Mouse (Mus musculus): ENCODE measurements around the gene Hrc. TPM values are rescaled to one million over a fixed set of nuclear protein-coding genes. Genes with fewer than 3 reads are reported as not detected.
A peak's percentile ranks its signal among the peaks of the same experiment; 100 is the strongest.

Gene Hrc
- polyA plus RNA-seq, 1 experiment = 173 TPM

DNA sequence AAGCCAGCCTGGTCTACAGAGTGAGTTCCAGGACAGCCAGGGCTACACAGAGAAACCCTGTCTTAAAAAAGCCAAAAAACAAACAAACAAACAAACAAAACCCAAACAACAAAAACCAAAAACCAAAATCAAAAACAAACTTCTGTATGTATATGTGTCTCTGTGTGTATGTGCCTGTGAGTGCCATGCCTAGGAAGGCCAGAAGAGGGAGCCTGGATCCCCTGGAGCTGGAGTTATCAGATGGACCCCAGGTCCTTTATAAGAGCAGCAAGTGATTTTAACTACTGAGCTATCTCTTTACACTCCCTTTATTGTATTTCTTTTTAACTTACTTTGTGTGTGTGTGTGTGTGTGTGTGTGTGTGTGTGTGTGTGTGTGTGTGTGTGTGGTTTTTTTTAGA lies 9.3 kb upstream of the Hrc start:
- Histone ChIP-seq H3K79me2 (ENCODE audit: control insufficient read depth, insufficient read depth) (no peaks in the 10 kb centered on the region), H3ac (ENCODE audit: control insufficient read depth, insufficient read length) (no peak overlapping the region), H3K27me3 (ENCODE audit: control insufficient read depth, insufficient read depth, insufficient read length) (no peaks in the 10 kb centered on the region), H3K4me3 (no peak overlapping the region), H3K36me3 (ENCODE audit: control insufficient read depth, insufficient read depth) (peaks cover 17% of the 10 kb centered on the region), H3K4me2 (ENCODE audit: low read depth) (no peak overlapping the region)
- TF ChIP-seq TCF3 (IDR thresholded peaks at IDR 0.05; ENCODE audit: insufficient read length, low read depth) (no peak), USF1 (IDR thresholded peaks at IDR 0.05; ENCODE audit: low read depth) (no peak), MYOD1 (IDR thresholded peaks at IDR 0.05; ENCODE audit: control insufficient read depth in 1 of 3, insufficient read length in 2 of 3, low read depth in 2 of 3) (no peak), CEBPB (IDR thresholded peaks at IDR 0.05; ENCODE audit: insufficient read depth, poor library complexity, severe bottlenecking) (no peak), E2F4 (IDR thresholded peaks at IDR 0.05; ENCODE audit: insufficient read depth) (no peak), TCF12 (IDR thresholded peaks at IDR 0.05; ENCODE audit: insufficient read depth, poor library complexity, severe bottlenecking) (no peak), MYOG (IDR thresholded peaks at IDR 0.05; ENCODE audit: control insufficient read depth in 1 of 3, insufficient read depth in 1 of 3, insufficient read length in 2 of 3, low read depth in 2 of 3) (no peak)

DNA sequence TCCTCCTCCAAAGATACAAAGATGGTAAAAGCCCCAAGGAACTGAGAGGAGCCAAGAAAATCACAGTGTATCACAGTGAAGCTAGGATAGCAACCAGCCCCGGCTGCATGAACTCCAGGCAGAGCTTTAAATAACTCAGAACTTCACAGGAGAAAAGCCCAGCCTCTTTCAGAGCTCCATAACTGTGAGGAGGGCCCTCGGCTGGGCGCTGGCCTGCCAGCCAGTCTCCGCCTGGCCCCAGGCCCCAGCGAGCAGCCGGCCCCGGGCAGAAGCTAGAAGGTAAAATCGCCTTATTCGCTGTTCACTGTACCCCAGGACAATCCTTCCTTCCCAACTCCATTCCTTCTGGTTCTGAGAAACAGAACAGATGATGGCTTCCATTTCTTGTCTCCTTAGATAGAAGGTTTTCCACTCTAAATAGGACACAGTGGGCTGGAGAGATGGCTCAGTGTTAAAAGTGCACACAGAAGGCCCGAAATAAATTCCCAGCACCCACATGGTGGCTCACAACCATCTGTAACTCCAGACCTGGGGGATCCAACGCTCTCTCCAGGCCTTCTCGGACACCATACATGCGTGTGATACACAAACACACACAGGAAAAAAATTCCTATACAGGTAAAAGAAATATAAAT lies 6.1 kb upstream of the Hrc start:
- TF ChIP-seq CEBPB (IDR thresholded peaks at IDR 0.05; ENCODE audit: insufficient read depth, poor library complexity, severe bottlenecking) (no peak), E2F4 (IDR thresholded peaks at IDR 0.05; ENCODE audit: insufficient read depth) (no peak), MYOD1 (IDR thresholded peaks at IDR 0.05; ENCODE audit: control insufficient read depth in 1 of 3, insufficient read length in 2 of 3, low read depth in 2 of 3) (no peak)
- H3ac ChIP-seq (ENCODE audit: control insufficient read depth, insufficient read length) = no peak overlapping the region
- H3K36me3 ChIP-seq (ENCODE audit: control insufficient read depth, insufficient read depth) = peaks cover 15% of the 10 kb centered on the region
- H3K4me2 ChIP-seq (ENCODE audit: low read depth) = no peak overlapping the region
- no peaks in the 10 kb centered on the region for H3K79me2 ChIP-seq (ENCODE audit: control insufficient read depth, insufficient read depth)
- H3K4me3 ChIP-seq = no peak overlapping the region
- no peaks in the 10 kb centered on the region for H3K27me3 ChIP-seq (ENCODE audit: control insufficient read depth, insufficient read depth, insufficient read length)

DNA sequence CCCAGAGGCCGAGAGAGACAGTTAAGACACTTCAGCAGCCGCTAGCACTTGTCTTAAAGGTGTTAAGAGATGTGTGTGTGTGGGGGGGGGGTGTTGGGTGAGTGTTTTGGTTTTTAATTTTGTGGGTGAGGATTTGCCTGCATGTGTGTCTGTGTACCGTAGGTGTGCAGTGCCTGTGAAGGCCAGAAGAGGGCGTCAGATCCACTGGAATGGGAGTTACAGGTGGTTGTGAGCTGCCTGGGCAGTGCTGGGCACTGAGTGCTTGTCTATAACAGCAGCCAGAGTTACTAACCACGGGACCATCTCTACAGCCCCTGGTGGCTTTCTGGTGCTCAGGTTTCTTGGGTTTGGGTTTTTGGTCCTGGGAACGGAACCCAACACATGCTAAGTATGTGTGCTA lies 3.6 kb upstream of the Hrc start:
- no peaks in the 10 kb centered on the region for H3K27me3 ChIP-seq (ENCODE audit: control insufficient read depth, insufficient read depth, insufficient read length)
- no peak overlapping the region for H3ac ChIP-seq (ENCODE audit: control insufficient read depth, insufficient read length)
- no peaks in the 10 kb centered on the region for H3K79me2 ChIP-seq (ENCODE audit: control insufficient read depth, insufficient read depth)
- H3K36me3 ChIP-seq (ENCODE audit: control insufficient read depth, insufficient read depth) = no peaks in the 10 kb centered on the region
- no peak overlapping the region for H3K4me2 ChIP-seq (ENCODE audit: low read depth)
- no peak overlapping the region for H3K4me3 ChIP-seq
- TF ChIP-seq TCF12 (IDR thresholded peaks at IDR 0.05; ENCODE audit: insufficient read depth, poor library complexity, severe bottlenecking) = no peak
- no peak for TF ChIP-seq E2F4 (IDR thresholded peaks at IDR 0.05; ENCODE audit: insufficient read depth)
- TF ChIP-seq MYOD1 (IDR thresholded peaks at IDR 0.05; ENCODE audit: control insufficient read depth in 1 of 3, insufficient read length in 2 of 3, low read depth in 2 of 3) = no peak
- TF ChIP-seq SRF (IDR thresholded peaks at IDR 0.05; ENCODE audit: control insufficient read depth, insufficient read length, low read depth) = no peak
- TF ChIP-seq REST (IDR thresholded peaks at IDR 0.05; ENCODE audit: insufficient read depth, insufficient read length) = no peak
- no peak for TF ChIP-seq MYOG (IDR thresholded peaks at IDR 0.05; ENCODE audit: control insufficient read depth in 1 of 3, insufficient read depth in 1 of 3, insufficient read length in 2 of 3, low read depth in 2 of 3)
- no peak for TF ChIP-seq USF1 (IDR thresholded peaks at IDR 0.05; ENCODE audit: low read depth)
- no peak for TF ChIP-seq CEBPB (IDR thresholded peaks at IDR 0.05; ENCODE audit: insufficient read depth, poor library complexity, severe bottlenecking)
- no peak for TF ChIP-seq POLR2AphosphoS2 (IDR thresholded peaks at IDR 0.05; ENCODE audit: insufficient read length, low read depth)
- no peak for TF ChIP-seq POLR2A (IDR thresholded peaks at IDR 0.05; ENCODE audit: insufficient read length, low read depth)
- TF ChIP-seq MAX (IDR thresholded peaks at IDR 0.05; ENCODE audit: low read depth) = no peak
- TF ChIP-seq TCF3 (IDR thresholded peaks at IDR 0.05; ENCODE audit: insufficient read length, low read depth) = no peak

DNA sequence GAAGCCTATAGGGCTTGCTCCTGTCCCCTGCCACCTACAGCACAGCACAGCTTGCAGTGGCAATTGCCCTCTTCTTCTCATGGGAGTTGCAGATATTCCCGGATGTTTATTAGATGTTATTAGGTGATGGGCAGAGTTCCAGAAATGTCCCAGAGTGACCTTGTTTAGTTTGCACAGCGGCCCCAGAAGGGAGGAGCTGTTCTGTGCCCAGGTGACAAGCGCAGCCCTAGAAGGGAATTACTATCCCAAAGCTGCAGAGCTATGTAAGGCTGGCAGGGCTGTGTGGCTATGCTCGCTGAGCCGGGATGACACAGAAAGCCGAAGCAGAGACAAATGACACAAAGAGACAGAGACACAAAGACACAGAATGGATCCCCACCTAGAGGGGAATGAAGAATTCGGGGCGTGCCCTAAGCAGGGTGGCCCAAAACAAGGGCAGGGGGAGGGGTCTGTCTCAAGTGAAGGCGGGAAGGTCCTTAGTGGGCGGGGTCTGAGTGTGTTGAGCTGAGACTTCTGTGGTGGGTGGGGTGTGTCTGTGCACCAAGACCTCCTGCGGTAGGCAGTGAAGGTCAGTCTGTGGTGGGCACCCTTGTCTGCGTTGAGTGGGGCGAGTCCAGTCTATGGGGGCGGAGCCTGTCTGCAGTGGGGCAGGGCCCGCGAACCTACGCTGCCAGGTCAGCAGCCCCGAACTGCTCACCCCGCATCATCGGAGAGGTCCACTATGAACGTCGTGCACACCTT lies 2.2 kb upstream of the Hrc start:
- H3ac ChIP-seq (ENCODE audit: control insufficient read depth, insufficient read length) = peak overlapping the region; percentile 29

DNA sequence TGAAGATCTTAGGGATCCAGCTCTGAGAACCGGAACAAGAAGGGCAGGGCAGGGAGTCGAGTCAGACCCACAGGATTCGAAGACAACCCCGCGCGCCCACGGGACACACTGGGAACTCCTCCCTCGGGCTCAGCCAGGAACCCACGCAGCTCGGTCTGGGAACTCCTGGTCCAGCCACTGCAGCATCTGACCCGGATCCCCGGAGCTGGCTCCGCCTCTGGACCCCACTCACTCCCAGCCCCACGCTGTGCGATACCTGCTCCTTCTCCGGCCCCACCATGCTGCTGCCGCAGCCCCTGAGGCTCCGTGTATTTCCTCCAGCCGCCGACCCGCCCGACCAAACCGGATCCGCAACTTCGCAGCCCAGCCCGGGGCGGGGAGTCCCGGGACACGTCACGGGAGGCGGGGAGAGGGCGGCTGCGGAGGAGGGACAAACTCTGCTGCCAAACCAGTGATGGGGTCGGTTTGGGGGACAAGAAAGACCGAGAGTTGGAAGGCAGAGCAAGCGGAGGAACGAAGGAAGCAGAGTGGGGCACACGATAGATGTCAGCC lies 1.6 kb upstream of the Hrc start, which contains the start of gene Trpm4:
TSS of gene Trpm4 (minus strand) at position 350 of the 552 bp plus-strand sequence.
- TF ChIP-seq MYOD1 (IDR thresholded peaks at IDR 0.05; ENCODE audit: control insufficient read depth in 1 of 3, insufficient read length in 2 of 3, low read depth in 2 of 3) (peak in 1 of 3 experiments; percentile 12), REST (IDR thresholded peaks at IDR 0.05; ENCODE audit: insufficient read depth, insufficient read length) (no peak), POLR2A (IDR thresholded peaks at IDR 0.05; ENCODE audit: insufficient read length, low read depth) (peak; percentile 85), TCF3 (IDR thresholded peaks at IDR 0.05; ENCODE audit: insufficient read length, low read depth) (no peak), MYOG (IDR thresholded peaks at IDR 0.05; ENCODE audit: control insufficient read depth in 1 of 3, insufficient read depth in 1 of 3, insufficient read length in 2 of 3, low read depth in 2 of 3) (no peak), CEBPB (IDR thresholded peaks at IDR 0.05; ENCODE audit: insufficient read depth, poor library complexity, severe bottlenecking) (no peak), SRF (IDR thresholded peaks at IDR 0.05; ENCODE audit: control insufficient read depth, insufficient read length, low read depth) (no peak), MAX (IDR thresholded peaks at IDR 0.05; ENCODE audit: low read depth) (no peak), TCF12 (IDR thresholded peaks at IDR 0.05; ENCODE audit: insufficient read depth, poor library complexity, severe bottlenecking) (no peak), E2F4 (IDR thresholded peaks at IDR 0.05; ENCODE audit: insufficient read depth) (no peak), POLR2AphosphoS2 (IDR thresholded peaks at IDR 0.05; ENCODE audit: insufficient read length, low read depth) (peak; percentile 82)
- H3K36me3 ChIP-seq (ENCODE audit: control insufficient read depth, insufficient read depth) = no peaks in the 10 kb centered on the region
- no peaks in the 10 kb centered on the region for H3K79me2 ChIP-seq (ENCODE audit: control insufficient read depth, insufficient read depth)
- no peaks in the 10 kb centered on the region for H3K27me3 ChIP-seq (ENCODE audit: control insufficient read depth, insufficient read depth, insufficient read length)
- peak within 1 kb of the TSS; percentile 89 for H3K4me2 ChIP-seq (ENCODE audit: low read depth)
- H3ac ChIP-seq (ENCODE audit: control insufficient read depth, insufficient read length) = peak within 1 kb of the TSS; percentile 29
- peak within 1 kb of the TSS; percentile 65 for H3K4me3 ChIP-seq

More for the DNA sequence above, 2.2 kb upstream of the Hrc start:
- Histone ChIP-seq H3K27me3 (ENCODE audit: control insufficient read depth, insufficient read depth, insufficient read length) (no peaks in the 10 kb centered on the region), H3K79me2 (ENCODE audit: control insufficient read depth, insufficient read depth) (no peaks in the 10 kb centered on the region), H3K4me3 (peak overlapping the region; percentile 65), H3K36me3 (ENCODE audit: control insufficient read depth, insufficient read depth) (no peaks in the 10 kb centered on the region), H3K4me2 (ENCODE audit: low read depth) (peak overlapping the region; percentile 89)
- no peak for TF ChIP-seq E2F4 (IDR thresholded peaks at IDR 0.05; ENCODE audit: insufficient read depth)
- peak; percentile 55 for TF ChIP-seq POLR2A (IDR thresholded peaks at IDR 0.05; ENCODE audit: insufficient read length, low read depth)

Data from myocyte (in vitro differentiated cells).